Mouse (Mus musculus): ENCODE data around the gene Senp2. TPM values are rescaled to one million over a fixed set of nuclear protein-coding genes. Genes with fewer than 3 reads are reported as not detected.

Gene Senp2
- polyA plus RNA-seq, 1 experiment from 2014 or later: 29.3 TPM

GRCm38 (mm10) chr16:22057498-22057897 is 48.2 kb downstream of the Senp2 start:
- peaks cover 51% of the 10 kb centered on the region for H3K36me3 ChIP-seq (ENCODE audit: control insufficient read depth, insufficient read depth, low read length)
- no peak overlapping the region; a peak in 1 of 4 replicates for H3K27ac ChIP-seq (replicated peaks in 1 of 2; ENCODE audit: control insufficient read depth in 1 of 2, insufficient read depth in 1 of 2, low read depth in 2 of 2, low read length in 2 of 2)
- no peak overlapping the region for H3K9ac ChIP-seq (ENCODE audit: low read length)
- WGBS: 54% methylated on average over 6 of the region's 6 CpGs
- H3K27me3 ChIP-seq (ENCODE audit: control insufficient read depth, insufficient read depth, low read length): no peaks in the 10 kb centered on the region
- no peak; the same call in 1 of the 2 replicates for ATAC-seq (ENCODE audit: insufficient number of reproducible peaks, insufficient read depth, low FRiP score, low read depth)
- no peaks in the 10 kb centered on the region for H3K9me3 ChIP-seq (ENCODE audit: control insufficient read depth, low read length)
- H3K4me2 ChIP-seq (ENCODE audit: low read length): no peak overlapping the region
- no peaks in the 10 kb centered on the region for H3K4me1 ChIP-seq (ENCODE audit: control insufficient read depth in 2 of 2, insufficient read depth in 2 of 2, low read length in 2 of 2)
- H3K4me3 ChIP-seq (ENCODE audit: control insufficient read depth in 1 of 2, insufficient read depth in 1 of 2, low read depth in 1 of 2, low read length in 2 of 2): no peak overlapping the region

GRCm38 (mm10) chr16:22058871-22059270 is 49.6 kb downstream of the Senp2 start:
- no peak overlapping the region for H3K27ac ChIP-seq (replicated peaks in 1 of 2; ENCODE audit: control insufficient read depth in 1 of 2, insufficient read depth in 1 of 2, low read depth in 2 of 2, low read length in 2 of 2)
- no peak overlapping the region for H3K4me2 ChIP-seq (ENCODE audit: low read length)
- no peak overlapping the region for H3K9ac ChIP-seq (ENCODE audit: low read length)
- ATAC-seq (ENCODE audit: insufficient number of reproducible peaks, insufficient read depth, low FRiP score, low read depth): no peak
- H3K27me3 ChIP-seq (ENCODE audit: control insufficient read depth, insufficient read depth, low read length): no peaks in the 10 kb centered on the region
- no peaks in the 10 kb centered on the region for H3K4me1 ChIP-seq (ENCODE audit: control insufficient read depth in 2 of 2, insufficient read depth in 2 of 2, low read length in 2 of 2)
- H3K36me3 ChIP-seq (ENCODE audit: control insufficient read depth, insufficient read depth, low read length): peaks cover 65% of the 10 kb centered on the region
- H3K4me3 ChIP-seq (ENCODE audit: control insufficient read depth in 1 of 2, insufficient read depth in 1 of 2, low read depth in 1 of 2, low read length in 2 of 2): no peak overlapping the region
- WGBS: 98% methylated on average over 7 of the region's 7 CpGs
- H3K9me3 ChIP-seq (ENCODE audit: control insufficient read depth, low read length): no peaks in the 10 kb centered on the region

- Histone ChIP-seq H3K27ac (replicated peaks in 1 of 2; ENCODE audit: control insufficient read depth in 1 of 2, insufficient read depth in 1 of 2, low read depth in 2 of 2, low read length in 2 of 2) (no peak overlapping the region), H3K4me2 (ENCODE audit: low read length) (no peak overlapping the region), H3K9ac (ENCODE audit: low read length) (no peak overlapping the region), H3K36me3 (ENCODE audit: control insufficient read depth, insufficient read depth, low read length) (peaks cover 81% of the 10 kb centered on the region), H3K4me1 (ENCODE audit: control insufficient read depth in 2 of 2, insufficient read depth in 2 of 2, low read length in 2 of 2) (no peaks in the 10 kb centered on the region), H3K9me3 (ENCODE audit: control insufficient read depth, low read length) (no peaks in the 10 kb centered on the region), H3K27me3 (ENCODE audit: control insufficient read depth, insufficient read depth, low read length) (no peaks in the 10 kb centered on the region), H3K4me3 (ENCODE audit: control insufficient read depth in 1 of 2, insufficient read depth in 1 of 2, low read depth in 1 of 2, low read length in 2 of 2) (no peak overlapping the region)
- WGBS: 90% methylated on average over 10 of the region's 10 CpGs
- no peak for ATAC-seq (ENCODE audit: insufficient number of reproducible peaks, insufficient read depth, low FRiP score, low read depth)
Measured at GRCm38 (mm10) chr16:22060416-22060815, 51.1 kb downstream of the Senp2 start.

- no peaks in the 10 kb centered on the region for H3K9me3 ChIP-seq (ENCODE audit: control insufficient read depth, low read length)
- no peak for ATAC-seq (ENCODE audit: insufficient number of reproducible peaks, insufficient read depth, low FRiP score, low read depth)
- WGBS: 79% methylated on average over 14 of the region's 14 CpGs
Measured at GRCm38 (mm10) chr16:22061555-22062160, 52.4 kb downstream of the Senp2 start.

GRCm38 (mm10) chr16:22062284-22062683 is 53.0 kb downstream of the Senp2 start:
- 76% methylated on average over 4 of the region's 4 CpGs for WGBS
- H3K36me3 ChIP-seq (ENCODE audit: control insufficient read depth, insufficient read depth, low read length): peaks cover 95% of the 10 kb centered on the region

More at GRCm38 (mm10) chr16:22061555-22062160, 52.4 kb downstream of the Senp2 start:
- Histone ChIP-seq H3K36me3 (ENCODE audit: control insufficient read depth, insufficient read depth, low read length) (peaks cover 93% of the 10 kb centered on the region), H3K27ac (replicated peaks in 1 of 2; ENCODE audit: control insufficient read depth in 1 of 2, insufficient read depth in 1 of 2, low read depth in 2 of 2, low read length in 2 of 2) (no peak overlapping the region), H3K4me2 (ENCODE audit: low read length) (no peak overlapping the region), H3K4me3 (ENCODE audit: control insufficient read depth in 1 of 2, insufficient read depth in 1 of 2, low read depth in 1 of 2, low read length in 2 of 2) (no peak overlapping the region), H3K27me3 (ENCODE audit: control insufficient read depth, insufficient read depth, low read length) (no peaks in the 10 kb centered on the region), H3K4me1 (ENCODE audit: control insufficient read depth in 2 of 2, insufficient read depth in 2 of 2, low read length in 2 of 2) (no peaks in the 10 kb centered on the region), H3K9ac (ENCODE audit: low read length) (no peak overlapping the region)

GRCm38 (mm10) chr16:22065536-22065935 is 56.3 kb downstream of the Senp2 start:
- no peak overlapping the region for H3K4me3 ChIP-seq (ENCODE audit: control insufficient read depth in 1 of 2, insufficient read depth in 1 of 2, low read depth in 1 of 2, low read length in 2 of 2)
- H3K9me3 ChIP-seq (ENCODE audit: control insufficient read depth, low read length): no peaks in the 10 kb centered on the region
- H3K4me1 ChIP-seq (ENCODE audit: control insufficient read depth in 2 of 2, insufficient read depth in 2 of 2, low read length in 2 of 2): no peaks in the 10 kb centered on the region
- no peak for ATAC-seq (ENCODE audit: insufficient number of reproducible peaks, insufficient read depth, low FRiP score, low read depth)
- no peak overlapping the region for H3K9ac ChIP-seq (ENCODE audit: low read length)
- no peak overlapping the region for H3K27ac ChIP-seq (replicated peaks in 1 of 2; ENCODE audit: control insufficient read depth in 1 of 2, insufficient read depth in 1 of 2, low read depth in 2 of 2, low read length in 2 of 2)
- H3K27me3 ChIP-seq (ENCODE audit: control insufficient read depth, insufficient read depth, low read length): no peaks in the 10 kb centered on the region
- H3K4me2 ChIP-seq (ENCODE audit: low read length): no peak overlapping the region
- H3K36me3 ChIP-seq (ENCODE audit: control insufficient read depth, insufficient read depth, low read length): peaks cover 98% of the 10 kb centered on the region

More at GRCm38 (mm10) chr16:22062284-22062683, 53.0 kb downstream of the Senp2 start:
- ATAC-seq (ENCODE audit: insufficient number of reproducible peaks, insufficient read depth, low FRiP score, low read depth): no peak
- no peak overlapping the region for H3K4me2 ChIP-seq (ENCODE audit: low read length)
- H3K9ac ChIP-seq (ENCODE audit: low read length): no peak overlapping the region
- H3K9me3 ChIP-seq (ENCODE audit: control insufficient read depth, low read length): no peaks in the 10 kb centered on the region
- no peaks in the 10 kb centered on the region for H3K27me3 ChIP-seq (ENCODE audit: control insufficient read depth, insufficient read depth, low read length)
- no peak overlapping the region for H3K27ac ChIP-seq (replicated peaks in 1 of 2; ENCODE audit: control insufficient read depth in 1 of 2, insufficient read depth in 1 of 2, low read depth in 2 of 2, low read length in 2 of 2)
- H3K4me3 ChIP-seq (ENCODE audit: control insufficient read depth in 1 of 2, insufficient read depth in 1 of 2, low read depth in 1 of 2, low read length in 2 of 2): no peak overlapping the region
- no peaks in the 10 kb centered on the region for H3K4me1 ChIP-seq (ENCODE audit: control insufficient read depth in 2 of 2, insufficient read depth in 2 of 2, low read length in 2 of 2)

- Histone ChIP-seq H3K27ac (replicated peaks in 1 of 2; ENCODE audit: control insufficient read depth in 1 of 2, insufficient read depth in 1 of 2, low read depth in 2 of 2, low read length in 2 of 2) (no peak overlapping the region), H3K4me2 (ENCODE audit: low read length) (no peak overlapping the region), H3K9ac (ENCODE audit: low read length) (no peak overlapping the region), H3K36me3 (ENCODE audit: control insufficient read depth, insufficient read depth, low read length) (peaks cover 97% of the 10 kb centered on the region), H3K9me3 (ENCODE audit: control insufficient read depth, low read length) (no peaks in the 10 kb centered on the region), H3K27me3 (ENCODE audit: control insufficient read depth, insufficient read depth, low read length) (no peaks in the 10 kb centered on the region), H3K4me3 (ENCODE audit: control insufficient read depth in 1 of 2, insufficient read depth in 1 of 2, low read depth in 1 of 2, low read length in 2 of 2) (no peak overlapping the region), H3K4me1 (ENCODE audit: control insufficient read depth in 2 of 2, insufficient read depth in 2 of 2, low read length in 2 of 2) (no peaks in the 10 kb centered on the region)
- 79% methylated on average over 8 of the region's 8 CpGs for WGBS
- ATAC-seq (ENCODE audit: insufficient number of reproducible peaks, insufficient read depth, low FRiP score, low read depth): no peak
Measured at GRCm38 (mm10) chr16:22067406-22067805, 58.1 kb downstream of the Senp2 start.

- 78% methylated on average over 7 of the region's 7 CpGs for WGBS
- H3K36me3 ChIP-seq (ENCODE audit: control insufficient read depth, insufficient read depth, low read length): peaks cover 94% of the 10 kb centered on the region
- no peak overlapping the region for H3K9ac ChIP-seq (ENCODE audit: low read length)
- no peak overlapping the region for H3K4me3 ChIP-seq (ENCODE audit: control insufficient read depth in 1 of 2, insufficient read depth in 1 of 2, low read depth in 1 of 2, low read length in 2 of 2)
- no peak overlapping the region for H3K27ac ChIP-seq (replicated peaks in 1 of 2; ENCODE audit: control insufficient read depth in 1 of 2, insufficient read depth in 1 of 2, low read depth in 2 of 2, low read length in 2 of 2)
- ATAC-seq (ENCODE audit: insufficient number of reproducible peaks, insufficient read depth, low FRiP score, low read depth): no peak
- H3K4me1 ChIP-seq (ENCODE audit: control insufficient read depth in 2 of 2, insufficient read depth in 2 of 2, low read length in 2 of 2): no peaks in the 10 kb centered on the region; a peak in 2 of 4 replicates
- H3K27me3 ChIP-seq (ENCODE audit: control insufficient read depth, insufficient read depth, low read length): no peaks in the 10 kb centered on the region
- H3K4me2 ChIP-seq (ENCODE audit: low read length): no peak overlapping the region
- H3K9me3 ChIP-seq (ENCODE audit: control insufficient read depth, low read length): no peaks in the 10 kb centered on the region
Measured at GRCm38 (mm10) chr16:22071361-22071760, 62.1 kb downstream of the Senp2 start.

Measured in heart, embryonic 14.5 days (tissue).